Mouse (Mus musculus) adrenal gland, postnatal 4 days (tissue): ENCODE data around the gene Mfsd1. TPM values are rescaled to one million over a fixed set of nuclear protein-coding genes. Genes with fewer than 3 reads are reported as not detected.

Experiments used
- DNase-seq, 2 experiments: peaks; one replicate each; pipeline ENCODE4 v3.0.0; 2021 to 2022; ENCODE audit warnings: low spot score in 2 of 2, mixed read lengths in 2 of 2
- long read RNA-seq, 2 experiments: library from polyadenylated mRNA; stranded (forward); transcript quantifications; one replicate each; pipeline ENCODE4 v2.0.0; 2021
- total RNA-seq, 2 experiments: library from RNA; stranded (reverse); gene quantifications; 2 replicates each; pipeline ENCODE4 v1.2.3; 2021

Gene Mfsd1
- total RNA-seq: 10 to 100 TPM; 71.4 to 80.2 TPM
- long read RNA-seq, experiment 1, transcript Mfsd1-201 (16 exons, 3,011 nt): major isoform, 34 of 45 reads
- long read RNA-seq, experiment 1, partial matches to known transcripts: 3 of 45 reads
- long read RNA-seq, experiment 1, other reads (novel, unspliced or antisense): 8 of 45 reads
- long read RNA-seq, experiment 2, transcript Mfsd1-201 (16 exons, 3,011 nt): major isoform, 140 of 176 reads
- long read RNA-seq, experiment 2, partial matches to known transcripts: 28 of 176 reads
- long read RNA-seq, experiment 2, other reads (novel, unspliced or antisense): 8 of 176 reads

DNA sequence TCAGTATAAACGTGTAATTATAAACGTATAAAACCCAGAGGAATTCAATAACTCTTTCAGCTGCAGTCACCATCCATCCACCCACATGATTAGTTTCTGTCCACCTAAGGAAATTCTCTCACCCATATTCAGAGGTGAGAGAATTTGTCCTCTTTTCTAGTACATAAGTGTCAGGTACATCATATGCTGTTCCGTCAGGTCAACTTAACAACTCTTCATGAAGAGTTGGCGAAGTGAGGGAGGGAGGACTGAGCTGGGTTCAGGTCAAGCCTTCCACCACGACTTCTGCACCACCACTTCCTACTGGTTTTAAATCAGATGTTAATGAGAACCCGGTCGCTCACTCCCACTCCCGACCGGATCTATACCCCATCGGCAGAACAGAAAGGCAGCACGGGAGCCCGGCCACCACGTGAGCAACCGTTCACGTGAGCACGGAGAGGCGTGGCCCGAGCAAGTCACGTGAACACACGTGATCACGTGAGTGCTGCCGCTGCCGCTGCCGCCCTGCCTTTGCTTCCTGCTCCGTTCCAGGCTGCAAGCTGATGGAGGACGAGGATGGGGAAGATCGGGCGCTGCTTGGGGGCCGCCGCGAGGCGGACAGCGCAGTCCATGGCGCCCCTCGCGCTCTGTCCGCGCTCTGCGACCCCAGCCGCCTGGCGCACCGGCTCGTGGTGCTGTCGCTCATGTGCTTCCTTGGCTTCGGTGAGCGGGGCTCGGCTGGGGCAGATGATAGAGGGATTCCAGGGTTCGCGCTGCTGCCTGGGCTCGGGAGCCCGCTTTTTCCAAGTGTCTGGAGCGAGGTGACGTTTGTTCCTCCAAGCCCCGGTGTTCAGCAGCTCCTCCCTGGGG is at the start of gene Mfsd1:
TSS of gene Mfsd1 (plus strand) at position 469 of the 852 bp plus-strand sequence.
- peak; percentile 59 to 65 for DNase-seq

GRCm38 (mm10) chr3:67543630-67544029 is 38.9 kb upstream of the Mfsd1 start:
- DNase-seq: no peak

GRCm38 (mm10) chr3:67551193-67551592 is 31.3 kb upstream of the Mfsd1 start:
- no peak for DNase-seq

GRCm38 (mm10) chr3:67553281-67553680 is 29.3 kb upstream of the Mfsd1 start:
- DNase-seq: no peak

DNA sequence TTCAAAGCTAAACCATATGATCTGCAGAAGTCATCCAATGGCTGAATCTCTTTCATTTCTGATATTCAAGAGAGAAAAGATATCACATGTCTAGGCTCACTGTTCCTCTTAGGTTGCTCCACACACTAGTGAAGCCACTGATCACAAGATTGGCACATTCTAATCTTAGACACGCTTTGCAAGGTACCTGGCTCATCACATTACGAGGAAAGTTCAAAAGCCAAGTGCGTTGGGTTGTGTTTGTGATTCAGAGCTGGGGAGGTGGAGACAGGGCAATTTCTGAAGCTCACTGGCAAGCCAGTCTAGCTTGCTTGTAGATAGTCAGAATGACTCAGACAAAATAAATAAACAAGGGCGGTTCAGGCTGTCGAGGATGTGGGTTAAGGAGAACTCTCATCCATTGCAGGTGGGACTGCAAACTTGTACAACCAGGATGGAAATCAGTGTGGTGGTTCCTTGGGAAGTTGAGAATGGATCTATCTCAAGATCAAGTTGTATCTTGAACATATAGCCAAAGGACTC is 28.6 kb upstream of the Mfsd1 start:
- no peak for DNase-seq

DNA sequence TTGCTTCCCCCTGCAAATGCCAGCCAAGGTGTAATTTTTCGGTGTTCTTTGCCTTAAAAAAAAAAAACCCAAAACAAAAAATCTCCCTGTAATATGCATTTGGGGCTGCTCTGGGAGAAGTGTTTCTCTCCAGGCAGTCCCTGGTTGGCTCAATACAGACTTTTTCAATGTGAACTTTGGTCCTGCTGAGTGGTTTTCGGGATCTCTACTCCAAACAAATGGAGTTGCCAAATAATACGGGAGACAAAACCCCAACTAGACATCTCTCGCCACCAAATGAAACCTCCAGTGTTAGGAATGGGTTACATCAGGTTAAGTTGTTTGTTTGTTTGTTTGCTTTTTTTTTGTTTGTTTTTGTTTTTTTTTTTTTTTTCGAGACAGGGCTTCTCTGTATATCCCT is 27.3 kb upstream of the Mfsd1 start:
- no peak for DNase-seq

DNA sequence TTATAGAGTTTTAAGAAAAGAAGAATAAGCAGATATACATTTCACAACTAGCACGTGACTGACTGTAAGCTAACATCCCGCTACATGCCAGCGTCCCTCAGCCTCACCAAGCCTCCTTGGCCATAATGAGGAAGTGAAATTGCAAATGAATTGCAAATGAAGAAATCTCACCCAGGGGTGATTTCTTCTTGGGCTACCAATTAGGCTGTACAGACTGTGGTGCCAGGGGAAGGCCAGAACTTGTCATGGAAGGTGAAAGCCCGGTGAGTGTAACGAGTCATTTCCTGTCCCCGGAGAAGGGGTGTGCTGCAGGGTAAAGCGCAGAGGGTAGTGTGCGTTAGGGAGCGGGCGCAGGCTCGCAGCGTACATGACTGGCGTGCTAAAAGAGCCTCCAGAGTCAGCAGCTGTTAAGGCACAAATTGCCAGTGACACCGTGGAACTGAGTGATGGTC is 25.3 kb upstream of the Mfsd1 start:
- DNase-seq: no peak

GRCm38 (mm10) chr3:67557718-67558354 is 24.7 kb upstream of the Mfsd1 start:
- no peak for DNase-seq

DNA sequence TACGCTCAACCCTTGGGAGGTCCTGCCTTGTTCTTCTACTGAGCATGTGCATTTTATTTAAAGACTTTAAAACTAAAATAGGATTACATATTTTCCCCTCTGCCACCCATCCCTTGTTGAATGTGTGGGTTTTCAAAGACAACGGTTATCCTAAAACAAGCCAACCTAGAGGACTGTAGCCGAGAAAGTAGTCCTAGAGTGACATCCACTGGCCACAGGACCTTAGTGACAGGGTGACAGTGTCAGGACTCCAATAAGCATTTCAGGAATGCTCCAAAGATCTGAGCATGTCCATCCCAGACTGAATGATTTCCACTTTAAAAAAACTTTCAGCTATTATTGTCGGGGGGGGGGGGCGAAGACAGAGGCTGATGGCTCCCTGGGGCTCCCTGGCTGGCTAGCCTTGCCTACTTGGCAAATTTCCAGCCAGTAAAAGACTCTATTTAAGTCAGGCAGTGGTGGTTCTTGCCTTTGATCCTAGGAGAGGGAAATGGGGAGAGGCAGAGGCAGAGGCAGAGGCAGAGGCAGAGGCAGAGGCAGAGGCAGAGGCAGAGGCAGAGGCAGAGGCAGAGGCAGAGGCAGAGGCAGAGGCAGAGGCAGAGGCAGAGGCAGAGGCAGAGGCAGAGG is 17.7 kb upstream of the Mfsd1 start:
- no peak for DNase-seq

DNA sequence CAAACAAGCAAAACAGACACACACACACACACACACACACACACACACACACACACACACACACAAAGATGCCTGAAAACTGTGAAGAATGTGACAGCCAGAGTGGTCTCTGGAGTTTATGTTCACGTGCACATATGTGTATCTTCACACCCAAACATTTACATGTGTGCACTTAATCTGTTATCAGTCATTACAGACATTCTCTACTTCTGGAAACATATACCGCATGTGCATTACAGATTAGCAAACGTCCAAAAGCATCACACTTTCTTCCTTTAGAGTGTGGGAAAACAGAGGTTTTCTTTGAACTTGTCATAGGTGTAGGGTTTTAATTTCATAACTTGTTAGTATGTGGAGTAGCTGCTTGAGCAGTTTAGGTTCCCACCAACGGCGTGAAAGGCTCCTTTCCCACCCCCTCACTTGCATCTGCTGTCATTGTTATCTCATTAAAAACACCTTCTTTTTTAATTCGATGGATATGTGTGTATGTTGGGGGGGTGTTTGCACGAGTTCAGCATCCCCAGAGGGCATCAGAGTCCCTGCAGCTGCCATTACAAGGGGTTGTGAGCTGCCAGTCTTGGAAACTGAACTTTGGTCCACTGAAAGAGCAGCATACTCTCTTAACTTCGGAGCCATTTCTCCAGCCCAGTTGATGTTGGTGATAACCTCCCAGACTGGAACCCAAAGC is 16.9 kb upstream of the Mfsd1 start:
- no peak for DNase-seq

GRCm38 (mm10) chr3:67568015-67568618 is 14.4 kb upstream of the Mfsd1 start:
- DNase-seq: peak in 1 of 2 experiments; percentile 25

DNA sequence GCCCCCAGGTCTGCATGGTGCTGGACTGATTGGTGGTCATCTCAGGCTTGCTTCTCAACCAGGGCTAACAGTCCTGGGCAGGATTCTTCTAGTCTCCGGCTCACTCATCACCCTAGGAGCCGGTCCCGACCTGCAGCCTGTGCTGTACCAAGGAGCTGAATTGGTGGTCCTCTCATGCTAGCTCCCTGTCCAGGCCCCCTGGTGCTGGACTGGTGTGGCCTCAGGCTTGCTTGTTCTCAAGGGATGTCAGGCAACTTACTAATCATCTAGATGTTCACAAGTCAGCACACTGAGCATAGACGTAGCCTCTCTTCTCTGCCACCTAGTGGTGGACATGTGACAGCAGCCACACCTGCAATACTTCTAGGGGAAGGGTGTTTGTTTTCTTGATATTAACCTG is 9.6 kb upstream of the Mfsd1 start:
- no peak for DNase-seq

- no peak for DNase-seq
These were observed 9.0 kb upstream of the Mfsd1 start for GRCm38 (mm10) chr3:67573523-67573922.

- DNase-seq: no peak
These were observed 6.3 kb upstream of the Mfsd1 start for GRCm38 (mm10) chr3:67576248-67576647.

GRCm38 (mm10) chr3:67576724-67577123 is 5.8 kb upstream of the Mfsd1 start:
- DNase-seq: no peak

DNA sequence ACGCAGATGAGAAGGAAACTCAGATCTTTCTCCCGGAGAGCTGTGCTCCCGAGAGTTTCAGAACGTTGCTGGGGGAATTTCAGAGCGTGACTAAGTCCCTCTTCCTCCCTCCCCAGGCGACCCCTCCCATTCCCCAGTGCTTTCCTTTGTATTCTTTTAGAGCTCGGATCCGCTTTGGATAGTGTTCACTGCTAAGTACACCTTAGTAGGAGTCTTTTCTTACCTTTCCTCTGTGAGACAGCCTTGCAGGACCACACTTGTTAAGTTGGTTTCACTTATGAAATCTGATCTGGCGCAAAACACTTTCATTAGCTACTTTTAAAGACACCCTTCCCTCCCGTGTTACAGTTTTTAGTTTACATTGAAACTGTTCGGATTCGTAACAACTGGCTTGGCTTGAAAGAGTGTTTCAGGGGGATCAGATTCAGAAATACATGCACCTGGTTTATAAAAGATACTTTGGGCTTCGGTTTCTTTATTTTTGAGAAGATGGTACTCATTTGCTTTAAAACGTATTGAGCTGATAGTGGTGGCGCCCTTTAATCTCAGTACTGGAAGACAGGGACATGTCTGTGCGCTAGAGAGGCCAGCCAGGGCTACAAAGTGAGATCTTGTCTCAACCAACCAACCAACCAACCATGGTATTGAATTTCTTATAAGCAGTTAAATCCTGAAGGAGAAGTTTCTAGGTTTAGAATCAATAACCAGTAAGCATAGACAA is 744 bp downstream of the Mfsd1 start:
- no peak for DNase-seq

DNA sequence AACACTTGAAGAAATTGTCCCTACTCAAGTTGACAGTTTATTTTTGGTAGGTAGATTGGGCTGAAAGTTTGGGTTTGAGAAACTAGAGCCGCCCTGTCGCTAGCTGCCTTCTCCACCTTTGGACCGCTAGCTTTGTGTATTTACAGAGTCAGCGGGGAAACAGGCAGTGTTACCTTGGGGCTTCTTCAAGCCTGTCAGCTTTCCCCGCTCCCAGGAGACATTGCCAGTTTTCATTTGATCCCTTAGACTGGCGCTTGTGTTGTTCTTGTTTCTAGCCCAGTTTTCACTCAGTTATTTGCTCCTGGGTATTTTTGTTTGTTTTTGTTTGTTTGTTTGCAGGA is 1.3 kb downstream of the Mfsd1 start:
- DNase-seq: no peak

DNA sequence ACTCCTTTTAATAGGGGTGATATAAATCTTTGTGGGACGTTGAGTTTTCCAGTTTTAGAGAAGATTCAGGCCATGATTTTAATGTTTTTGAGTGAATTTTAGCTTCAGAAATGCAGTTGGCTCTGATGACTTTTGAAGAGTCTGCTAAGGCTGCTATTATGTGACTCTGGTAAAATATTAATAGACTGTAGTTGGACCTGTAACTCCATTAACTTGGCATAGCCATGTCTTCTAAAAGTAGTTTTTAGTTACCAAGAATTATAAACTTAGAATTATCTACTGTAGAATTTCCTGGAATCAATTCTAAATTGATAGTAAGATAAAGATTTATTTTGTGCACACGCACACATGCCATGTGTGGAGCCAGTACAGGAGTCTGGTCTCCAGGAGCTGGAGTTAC is 4.0 kb downstream of the Mfsd1 start:
- DNase-seq: no peak

DNA sequence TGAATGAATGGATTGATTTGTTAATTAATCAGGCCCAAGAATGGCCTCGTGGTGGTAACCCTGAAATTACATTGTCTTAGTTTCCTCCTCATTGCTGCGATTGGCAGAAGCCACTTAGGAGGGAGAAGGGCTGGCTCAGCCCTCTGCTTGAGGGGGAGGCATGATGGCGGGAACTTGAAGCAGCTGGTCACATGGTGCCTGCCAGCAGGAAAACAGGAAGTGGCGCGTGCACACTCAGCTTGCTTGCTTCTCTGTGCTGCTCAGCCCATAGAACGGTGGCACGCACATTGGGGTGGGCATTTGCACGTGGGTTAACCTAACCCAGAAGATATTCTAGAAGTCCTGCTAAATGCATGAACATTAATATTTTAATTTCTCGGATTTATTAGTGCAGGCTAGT is 4.9 kb downstream of the Mfsd1 start:
- DNase-seq: no peak
